Mouse (Mus musculus): ENCODE measurements at regions not wholly inside any gene's neighbourhood (a gene's known extent, or its start where the extent isn't known, plus 50 kb on each side); places are given as distances from the start of the nearest gene placed in this dataset.

GRCm38 (mm10) chr12:6307248-6307963 lies 931.9 kb upstream of the Klhl29 start:
- no peak for TF ChIP-seq CTCF (conservative IDR thresholded peaks at IDR 0.05)
- H3K27ac ChIP-seq = no peak overlapping the region
- DNase-seq (ENCODE audit: low spot score in 2 of 2) = peak in 1 of 2 experiments; percentile 4
- H3K4me3 ChIP-seq = no peak overlapping the region

GRCm38 (mm10) chr12:6287622-6288021 lies 912.1 kb upstream of the Klhl29 start:
- DNase-seq (ENCODE audit: low spot score in 2 of 2) = no peak
- Histone ChIP-seq H3K4me3 (no peak overlapping the region), H3K27ac (no peak overlapping the region)
- TF ChIP-seq CTCF (conservative IDR thresholded peaks at IDR 0.05) = no peak

GRCm38 (mm10) chr12:6263962-6264361 lies 888.5 kb upstream of the Klhl29 start:
- TF ChIP-seq CTCF (conservative IDR thresholded peaks at IDR 0.05) = no peak
- Histone ChIP-seq H3K4me3 (no peak overlapping the region), H3K27ac (no peak overlapping the region)
- DNase-seq (ENCODE audit: low spot score in 2 of 2) = peak in 1 of 2 experiments; percentile 8
